Mouse (Mus musculus) thymus, postnatal 4 days (tissue): ENCODE results near the gene Prlhr.

ENCODE experiments used
- DNase-seq: peaks from one replicate; pipeline ENCODE4 v3.0.0; 2021

The Prlhr gene

GRCm38 (mm10) chr19:60417611-60418010 is 50.5 kb downstream of the Prlhr start:
- DNase-seq, result no peak
